Mouse (Mus musculus): ENCODE measurements around the gene Batf. TPM values are rescaled to one million over a fixed set of nuclear protein-coding genes. Genes with fewer than 3 reads are reported as not detected.
"Not testable (repeated sequence)": the region's sequence is repeated elsewhere in the genome, so short reads cannot be mapped to it uniquely, and the experiment has no call there.

Batf gene
- polyA plus RNA-seq, 1 experiment from 2014 or later, result 2.6 TPM

DNA sequence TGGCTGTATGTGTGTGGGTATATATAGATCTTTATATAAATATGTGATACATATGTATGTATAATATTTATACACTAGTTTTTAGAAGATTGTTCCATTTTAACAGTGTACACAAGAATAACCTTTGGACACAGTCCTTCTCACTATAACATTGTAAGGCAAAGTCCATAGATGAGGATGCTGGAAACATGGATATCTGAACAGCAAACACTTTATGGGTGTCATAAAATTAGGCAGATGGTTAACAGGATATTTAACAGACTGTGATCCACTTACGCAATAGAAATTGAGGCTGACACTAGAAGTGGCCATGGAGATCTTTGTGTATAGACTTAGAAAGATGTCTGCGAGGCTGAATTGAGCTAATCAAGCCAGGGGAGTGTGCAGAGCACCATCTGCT lies 9.3 kb downstream of the Batf start:
- no peak for ATAC-seq (ENCODE audit: insufficient number of reproducible peaks, insufficient read depth, low FRiP score, low read depth)
- 79% methylated on average over 2 of the region's 2 CpGs for WGBS
- Histone ChIP-seq H3K27me3 (ENCODE audit: control insufficient read depth, insufficient read depth, low read length) (no peaks in the 10 kb centered on the region), H3K4me2 (replicated peaks; ENCODE audit: low read depth, low read length) (no peak overlapping the region), H3K9ac (replicated peaks; ENCODE audit: low read depth, low read length) (no peak overlapping the region), H3K4me3 (ENCODE audit: low read depth, low read length) (no peak overlapping the region), H3K4me1 (ENCODE audit: control insufficient read depth, insufficient read depth, low read length) (no peaks in the 10 kb centered on the region), H3K36me3 (ENCODE audit: control insufficient read depth, insufficient read depth, low read length) (no peaks in the 10 kb centered on the region), H3K9me3 (ENCODE audit: control insufficient read depth, low read depth, low read length) (no peaks in the 10 kb centered on the region), H3K27ac (ENCODE audit: low read length) (no peak overlapping the region)

DNA sequence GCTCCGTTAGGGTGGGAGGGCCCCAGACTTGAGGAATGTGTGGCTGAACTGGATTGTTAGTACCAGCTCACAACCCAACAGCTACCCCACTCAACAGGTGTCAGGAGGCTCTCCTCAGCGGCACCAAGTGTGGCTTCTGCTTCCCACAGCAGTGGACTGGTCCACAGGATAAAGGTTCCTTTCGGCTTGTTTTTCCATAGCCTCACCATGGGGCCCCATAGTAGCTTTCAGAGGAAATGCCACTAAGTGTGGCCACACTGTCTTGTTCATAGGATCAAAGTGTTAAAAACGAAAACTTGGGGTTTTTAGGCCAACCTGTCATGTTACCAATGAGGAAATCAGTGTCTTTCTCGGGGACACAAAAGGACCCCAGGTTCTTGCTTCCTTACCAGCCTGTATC lies 10.0 kb downstream of the Batf start:
- Histone ChIP-seq H3K4me3 (ENCODE audit: low read depth, low read length) (no peak overlapping the region), H3K9me3 (ENCODE audit: control insufficient read depth, low read depth, low read length) (no peaks in the 10 kb centered on the region), H3K9ac (replicated peaks; ENCODE audit: low read depth, low read length) (no peak overlapping the region), H3K27me3 (ENCODE audit: control insufficient read depth, insufficient read depth, low read length) (no peaks in the 10 kb centered on the region), H3K27ac (ENCODE audit: low read length) (no peak overlapping the region), H3K4me1 (ENCODE audit: control insufficient read depth, insufficient read depth, low read length) (no peaks in the 10 kb centered on the region), H3K4me2 (replicated peaks; ENCODE audit: low read depth, low read length) (no peak overlapping the region), H3K36me3 (ENCODE audit: control insufficient read depth, insufficient read depth, low read length) (no peaks in the 10 kb centered on the region)
- 84% methylated on average over 5 of the region's 5 CpGs for WGBS
- ATAC-seq (ENCODE audit: insufficient number of reproducible peaks, insufficient read depth, low FRiP score, low read depth), result no peak

DNA sequence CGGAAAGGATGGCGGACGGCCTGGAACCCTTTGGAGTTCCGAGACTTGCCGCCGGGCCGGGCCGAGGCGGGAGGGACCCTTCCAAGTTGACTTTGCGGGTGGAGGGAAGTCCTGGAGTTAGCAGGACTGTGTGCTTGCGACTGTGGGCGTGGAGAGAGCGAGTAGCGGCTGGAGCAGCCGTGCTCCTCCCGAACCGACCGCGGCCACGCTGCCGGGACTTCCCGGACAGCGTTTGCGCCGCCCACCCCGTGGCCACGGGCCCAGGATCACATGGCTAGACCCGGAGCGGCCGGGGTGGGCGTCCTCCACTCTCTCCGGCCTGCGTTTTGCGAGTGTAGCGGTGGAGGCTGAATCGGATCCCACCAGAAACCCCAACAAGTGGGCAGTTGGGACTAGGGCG lies 11.7 kb downstream of the Batf start:
- not testable (repeated sequence) for H3K36me3 ChIP-seq (ENCODE audit: control insufficient read depth, insufficient read depth, low read length); H3K4me1 ChIP-seq (ENCODE audit: control insufficient read depth, insufficient read depth, low read length); H3K27me3 ChIP-seq (ENCODE audit: control insufficient read depth, insufficient read depth, low read length); H3K27ac ChIP-seq (ENCODE audit: low read length); H3K9ac ChIP-seq (replicated peaks; ENCODE audit: low read depth, low read length); H3K4me3 ChIP-seq (ENCODE audit: low read depth, low read length); H3K9me3 ChIP-seq (ENCODE audit: control insufficient read depth, low read depth, low read length)
- 21% methylated on average over 9 of the region's 37 CpGs for WGBS
- H3K4me2 ChIP-seq (replicated peaks; ENCODE audit: low read depth, low read length), result peak overlapping the region; percentile 37
- peak; percentile 85 for ATAC-seq (ENCODE audit: insufficient number of reproducible peaks, insufficient read depth, low FRiP score, low read depth)

DNA sequence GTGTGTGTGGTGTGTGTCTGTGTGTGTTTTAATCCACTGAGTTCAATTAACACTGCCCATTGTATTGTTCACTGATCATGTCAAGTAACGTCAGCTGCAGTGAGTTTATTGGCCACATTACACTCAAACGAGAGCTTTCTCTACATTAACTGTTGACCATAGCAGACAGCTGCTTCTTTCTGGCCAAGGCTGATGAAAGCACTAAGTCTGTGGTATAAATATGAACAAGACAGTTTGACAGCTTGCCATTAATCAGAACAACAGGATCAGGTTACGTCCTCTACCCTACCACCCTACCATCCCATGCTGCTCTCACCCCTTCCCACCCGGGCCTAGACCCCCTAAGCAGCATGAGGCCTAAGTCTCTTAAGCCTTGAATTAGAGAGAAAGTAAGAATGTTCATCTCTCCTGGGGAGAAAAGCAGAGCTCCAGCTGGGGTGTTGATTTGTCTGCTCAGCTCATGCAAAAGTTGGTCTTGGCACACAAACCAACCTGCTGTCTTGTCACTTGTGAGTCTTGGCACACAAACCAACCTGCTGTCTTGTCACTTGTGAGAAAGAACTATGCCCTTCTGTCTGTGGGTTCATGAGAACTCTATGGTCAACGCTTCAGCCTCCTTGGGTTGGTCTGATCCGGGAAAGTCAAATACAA lies 13.8 kb downstream of the Batf start:
- H3K27ac ChIP-seq (ENCODE audit: low read length), result no peak overlapping the region
- no peaks in the 10 kb centered on the region for H3K36me3 ChIP-seq (ENCODE audit: control insufficient read depth, insufficient read depth, low read length)
- no peak overlapping the region for H3K4me3 ChIP-seq (ENCODE audit: low read depth, low read length)
- 0 out of 2 replicates have a peak, but pooled peaks cover 6% of the 10 kb centered on the region for H3K4me1 ChIP-seq (ENCODE audit: control insufficient read depth, insufficient read depth, low read length)
- H3K9ac ChIP-seq (replicated peaks; ENCODE audit: low read depth, low read length), result no peak overlapping the region
- no peak overlapping the region for H3K4me2 ChIP-seq (replicated peaks; ENCODE audit: low read depth, low read length)
- H3K9me3 ChIP-seq (ENCODE audit: control insufficient read depth, low read depth, low read length), result no peaks in the 10 kb centered on the region
- H3K27me3 ChIP-seq (ENCODE audit: control insufficient read depth, insufficient read depth, low read length), result no peaks in the 10 kb centered on the region
- 57% methylated on average over 6 of the region's 6 CpGs for WGBS
- no peak for ATAC-seq (ENCODE audit: insufficient number of reproducible peaks, insufficient read depth, low FRiP score, low read depth)

DNA sequence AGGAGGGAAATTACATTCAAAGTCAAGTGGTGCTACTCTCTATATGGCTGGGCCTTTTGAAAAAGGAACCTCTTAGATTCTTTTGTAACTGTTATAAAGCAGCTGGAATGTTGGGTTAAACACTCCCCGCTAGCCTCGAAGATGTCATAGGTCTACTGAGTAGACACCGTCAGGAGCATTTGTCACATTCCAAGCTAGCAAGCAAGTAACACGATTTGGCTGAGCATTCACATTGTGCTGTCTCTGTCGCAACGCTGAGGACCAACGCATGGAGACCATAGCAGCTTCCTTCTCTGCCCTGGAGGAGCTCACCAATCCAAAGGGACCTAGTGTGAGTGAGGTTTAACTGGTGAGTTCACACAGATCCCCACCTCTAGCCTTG lies 14.4 kb downstream of the Batf start:
- no peak for ATAC-seq (ENCODE audit: insufficient number of reproducible peaks, insufficient read depth, low FRiP score, low read depth)
- 0 out of 2 replicates have a peak, but pooled peaks cover 6% of the 10 kb centered on the region for H3K4me1 ChIP-seq (ENCODE audit: control insufficient read depth, insufficient read depth, low read length)
- no peak overlapping the region for H3K27ac ChIP-seq (ENCODE audit: low read length)
- WGBS, result 71% methylated on average over 7 of the region's 7 CpGs
- no peak overlapping the region for H3K4me3 ChIP-seq (ENCODE audit: low read depth, low read length)
- no peaks in the 10 kb centered on the region for H3K36me3 ChIP-seq (ENCODE audit: control insufficient read depth, insufficient read depth, low read length)
- no peaks in the 10 kb centered on the region for H3K27me3 ChIP-seq (ENCODE audit: control insufficient read depth, insufficient read depth, low read length)
- H3K4me2 ChIP-seq (replicated peaks; ENCODE audit: low read depth, low read length), result no peak overlapping the region
- no peak overlapping the region for H3K9ac ChIP-seq (replicated peaks; ENCODE audit: low read depth, low read length)
- no peaks in the 10 kb centered on the region for H3K9me3 ChIP-seq (ENCODE audit: control insufficient read depth, low read depth, low read length)

DNA sequence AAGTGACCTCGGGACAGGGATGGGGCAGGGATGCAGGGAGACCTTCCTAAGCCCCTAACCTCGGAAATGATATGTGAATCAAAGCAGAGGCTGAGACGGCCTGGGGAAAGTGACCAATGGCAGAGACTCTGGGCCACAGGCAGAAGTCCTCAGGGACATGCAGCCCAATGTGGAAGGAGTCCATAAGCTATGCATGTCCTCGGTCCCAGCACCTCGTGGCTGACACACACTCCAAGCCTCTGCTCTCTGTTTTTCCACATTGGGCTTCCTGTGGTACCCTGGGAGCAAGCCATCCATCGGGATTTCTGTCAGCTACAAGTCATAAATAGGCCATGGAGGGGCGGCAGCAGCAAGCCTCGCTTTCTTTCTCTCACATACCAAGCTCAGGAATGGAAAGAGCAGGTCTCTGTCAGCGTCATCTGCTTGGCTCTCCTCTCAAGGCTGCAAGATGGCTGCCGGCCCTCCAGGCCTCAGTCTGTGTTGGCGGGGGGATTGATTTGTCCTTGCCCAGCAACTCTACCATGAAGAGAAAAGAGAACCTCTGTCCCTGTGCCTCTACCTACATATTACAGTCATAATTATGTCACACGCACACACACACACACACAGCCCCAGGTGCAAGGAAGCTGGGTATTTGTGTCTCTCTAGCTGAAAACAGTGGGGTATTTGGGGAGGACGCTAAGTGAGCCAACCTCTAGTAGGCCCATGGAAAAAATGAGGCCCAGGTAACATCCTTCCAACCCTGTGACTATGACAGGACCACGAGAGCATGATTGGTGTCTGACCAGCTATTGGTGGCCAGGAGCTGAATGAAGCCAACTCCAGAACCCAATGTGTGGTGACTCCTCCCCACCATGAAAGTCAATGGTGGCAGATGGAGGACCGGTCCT lies 15.9 kb downstream of the Batf start:
- no peak for ATAC-seq (ENCODE audit: insufficient number of reproducible peaks, insufficient read depth, low FRiP score, low read depth)
- Histone ChIP-seq H3K27me3 (ENCODE audit: control insufficient read depth, insufficient read depth, low read length) (no peaks in the 10 kb centered on the region), H3K4me3 (ENCODE audit: low read depth, low read length) (no peak overlapping the region), H3K27ac (ENCODE audit: low read length) (no peak overlapping the region), H3K9me3 (ENCODE audit: control insufficient read depth, low read depth, low read length) (no peaks in the 10 kb centered on the region), H3K9ac (replicated peaks; ENCODE audit: low read depth, low read length) (no peak overlapping the region), H3K4me2 (replicated peaks; ENCODE audit: low read depth, low read length) (no peak overlapping the region), H3K4me1 (ENCODE audit: control insufficient read depth, insufficient read depth, low read length) (0 out of 2 replicates have a peak, but pooled peaks cover 6% of the 10 kb centered on the region), H3K36me3 (ENCODE audit: control insufficient read depth, insufficient read depth, low read length) (no peaks in the 10 kb centered on the region)
- WGBS, result 73% methylated on average over 15 of the region's 15 CpGs

DNA sequence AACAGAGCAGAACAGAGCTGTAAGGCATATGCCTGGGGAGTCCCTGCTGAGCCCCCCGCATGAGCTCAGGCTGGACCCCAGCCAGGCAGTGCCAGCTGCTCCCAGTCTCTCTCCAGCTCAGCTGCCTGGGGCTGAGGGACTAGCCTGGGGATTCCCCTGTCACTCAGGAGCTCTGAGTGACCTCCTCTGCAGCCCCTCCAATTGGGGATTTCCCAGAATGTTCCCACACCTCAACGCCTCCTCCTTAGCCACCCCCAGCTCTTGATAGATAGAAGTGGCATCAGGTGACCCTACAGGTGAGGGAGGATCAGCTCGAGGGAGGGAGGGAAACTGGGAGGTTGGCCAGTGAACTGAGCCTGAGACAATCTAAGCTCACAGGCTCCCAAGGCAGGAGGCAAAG lies 17.0 kb downstream of the Batf start:
- Histone ChIP-seq H3K4me2 (replicated peaks; ENCODE audit: low read depth, low read length) (no peak overlapping the region), H3K9ac (replicated peaks; ENCODE audit: low read depth, low read length) (no peak overlapping the region), H3K27me3 (ENCODE audit: control insufficient read depth, insufficient read depth, low read length) (no peaks in the 10 kb centered on the region), H3K27ac (ENCODE audit: low read length) (no peak overlapping the region), H3K9me3 (ENCODE audit: control insufficient read depth, low read depth, low read length) (no peaks in the 10 kb centered on the region), H3K36me3 (ENCODE audit: control insufficient read depth, insufficient read depth, low read length) (no peaks in the 10 kb centered on the region), H3K4me3 (ENCODE audit: low read depth, low read length) (no peak overlapping the region), H3K4me1 (ENCODE audit: control insufficient read depth, insufficient read depth, low read length) (0 out of 2 replicates have a peak, but pooled peaks cover 6% of the 10 kb centered on the region)
- WGBS, result 70% methylated on average over 3 of the region's 3 CpGs
- no peak for ATAC-seq (ENCODE audit: insufficient number of reproducible peaks, insufficient read depth, low FRiP score, low read depth)

DNA sequence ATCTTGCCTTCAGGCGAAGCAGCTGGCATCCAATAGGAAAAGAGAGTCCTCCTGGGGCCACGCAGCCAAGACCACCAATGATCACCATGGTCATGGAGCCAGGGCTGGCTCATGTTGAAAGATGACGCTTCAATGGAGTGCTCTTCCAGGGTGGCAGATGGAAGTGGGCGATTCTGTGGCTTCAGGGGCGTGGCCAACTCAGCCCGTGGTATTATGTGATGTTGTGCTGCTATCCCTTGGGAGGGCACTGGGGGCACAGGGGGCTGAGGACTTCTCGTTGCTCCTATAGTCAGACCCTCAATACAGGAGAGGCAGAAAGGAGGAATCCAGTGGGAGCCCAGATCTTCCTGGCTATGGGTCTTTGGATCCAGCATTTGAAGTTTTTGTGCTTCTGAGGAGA lies 18.1 kb downstream of the Batf start:
- Histone ChIP-seq H3K4me1 (ENCODE audit: control insufficient read depth, insufficient read depth, low read length) (0 out of 2 replicates have a peak, but pooled peaks cover 6% of the 10 kb centered on the region), H3K4me3 (ENCODE audit: low read depth, low read length) (no peak overlapping the region), H3K9me3 (ENCODE audit: control insufficient read depth, low read depth, low read length) (no peaks in the 10 kb centered on the region), H3K36me3 (ENCODE audit: control insufficient read depth, insufficient read depth, low read length) (no peaks in the 10 kb centered on the region), H3K9ac (replicated peaks; ENCODE audit: low read depth, low read length) (no peak overlapping the region), H3K4me2 (replicated peaks; ENCODE audit: low read depth, low read length) (no peak overlapping the region), H3K27ac (ENCODE audit: low read length) (peak overlapping the region; percentile 73), H3K27me3 (ENCODE audit: control insufficient read depth, insufficient read depth, low read length) (no peaks in the 10 kb centered on the region)
- WGBS, result 81% methylated on average over 7 of the region's 7 CpGs
- ATAC-seq (ENCODE audit: insufficient number of reproducible peaks, insufficient read depth, low FRiP score, low read depth), result no peak

Data from stomach, embryonic 14.5 days (tissue).